Comparison of ENCODE assay signal across 19 mouse cellular contexts in the genomic region with DNA sequence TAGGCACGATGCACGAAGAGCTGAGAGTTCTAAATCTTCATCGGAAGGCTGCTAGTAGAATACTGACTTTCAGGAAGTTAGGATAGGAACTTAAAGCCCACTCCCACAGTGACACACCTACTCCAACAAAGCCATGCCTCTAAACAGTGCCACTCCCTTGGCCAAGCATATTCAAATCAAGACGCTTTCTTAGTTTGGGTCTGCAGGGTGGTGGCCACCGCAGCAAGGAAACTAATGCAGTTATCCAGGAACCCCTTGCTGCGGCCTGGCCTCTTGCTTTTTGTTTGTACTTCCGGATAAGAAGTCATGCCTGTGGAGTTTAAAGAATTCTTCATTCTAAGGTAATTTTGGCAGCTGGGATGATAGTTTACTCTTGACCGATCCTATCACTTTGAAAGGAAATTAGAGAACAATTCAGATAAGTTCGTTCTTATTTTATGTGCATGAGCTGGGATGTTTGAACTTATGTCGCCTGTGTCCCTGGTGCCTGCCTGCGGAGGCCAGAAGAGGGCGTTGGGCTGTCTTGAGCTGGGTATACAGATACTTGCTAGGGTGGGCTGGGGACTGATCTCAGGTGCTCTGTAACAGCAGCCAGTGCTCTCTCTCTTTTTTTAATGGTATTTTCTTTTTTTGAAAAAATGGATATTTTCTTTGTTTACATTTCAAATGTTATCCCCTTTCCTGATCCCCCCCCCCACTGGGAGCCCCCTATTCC.
"Had no signal": no experiment of that assay in that cellular context is flagged by ENCODE, and none has a peak within 500 bp of the region (broad histone marks: within the 10 kb centered on the region; RNA-seq: fewer than 3 reads in every experiment).

No protein-coding gene starts in this region.

- DNase-seq: kidney, adult 9 months; kidney, postnatal 14 days; kidney, postnatal 4 days; layer of hippocampus, postnatal 36 days; liver, embryonic 13.5 days; lung, adult 2 months; lung, postnatal 14 days; lung, postnatal 4 days; right cerebral cortex, adult 18-20 months; right cerebral cortex, postnatal 14 days; spleen, adult 18-20 months; thymus, postnatal 14 days; thymus, postnatal 4 days had no signal

- H3K27ac ChIP-seq: left cerebral cortex, adult 2 months; liver, embryonic 13.5 days; midbrain, embryonic 12.5 days; midbrain, embryonic 15.5 days; neural tube, embryonic 12.5 days; neural tube, embryonic 15.5 days; stomach, embryonic 15.5 days had no signal

- H3K9me3 ChIP-seq: liver, embryonic 13.5 days; midbrain, embryonic 12.5 days; midbrain, embryonic 15.5 days; neural tube, embryonic 12.5 days; neural tube, embryonic 15.5 days; stomach, embryonic 15.5 days had no signal

- H3K4me1 ChIP-seq: liver, embryonic 13.5 days; midbrain, embryonic 15.5 days; neural tube, embryonic 12.5 days; stomach, embryonic 15.5 days had no signal

- H3K4me3 ChIP-seq: left cerebral cortex, adult 2 months; liver, embryonic 13.5 days; midbrain, embryonic 12.5 days; midbrain, embryonic 15.5 days; neural tube, embryonic 12.5 days; neural tube, embryonic 15.5 days; stomach, embryonic 15.5 days had no signal

- H3K9ac ChIP-seq: liver, embryonic 13.5 days; midbrain, embryonic 12.5 days; midbrain, embryonic 15.5 days; neural tube, embryonic 12.5 days; neural tube, embryonic 15.5 days; stomach, embryonic 15.5 days had no signal

- H3K36me3 ChIP-seq: liver, embryonic 13.5 days; midbrain, embryonic 12.5 days; midbrain, embryonic 15.5 days; neural tube, embryonic 12.5 days; neural tube, embryonic 15.5 days; stomach, embryonic 15.5 days had no signal
